Mouse (Mus musculus) limb, embryonic 10.5 days (tissue): ENCODE results near the gene Syne2. TPM values are rescaled to one million over a fixed set of nuclear protein-coding genes. Genes with fewer than 3 reads are reported as not detected.
"Not testable (repeated sequence)": the region's sequence is repeated elsewhere in the genome, so short reads cannot be mapped to it uniquely, and the experiment has no call there.

Experiments
- DNase-seq: peaks from one replicate; pipeline ENCODE4 v3.0.0-alpha.2; 2017; ENCODE audit warnings: low spot score
- H3K27ac ChIP-seq: fragments of 300-500 bp; sonication (generic); 2 replicates; pipeline ENCODE4 v1.5.1; 2016; ENCODE audit warnings: mild to moderate bottlenecking
- H3K27me3 ChIP-seq: fragments of 300-500 bp; sonication (generic); 2 replicates; pipeline ENCODE4 v1.6.1; 2016; ENCODE audit warnings: low read depth, mild to moderate bottlenecking; ENCODE audit not compliant: poor library complexity, severe bottlenecking
- H3K36me3 ChIP-seq: fragments of 300-500 bp; sonication (generic); 2 replicates; pipeline ENCODE4 v1.6.1; 2016; ENCODE audit warnings: mild to moderate bottlenecking, moderate library complexity
- H3K4me1 ChIP-seq: fragments of 300-500 bp; sonication (generic); 2 replicates; pipeline ENCODE4 v1.6.1; 2016
- H3K4me3 ChIP-seq: fragments of 300-500 bp; sonication (generic); 2 replicates; pipeline ENCODE4 v1.5.1; 2016; ENCODE audit warnings: mild to moderate bottlenecking, moderate library complexity
- H3K9me3 ChIP-seq: fragments of 300-500 bp; sonication (generic); replicated peaks from 2 replicates; pipeline ENCODE4 v1.6.1; 2016; ENCODE audit warnings: mild to moderate bottlenecking
- WGBS: fragments of 180-500 bp; shearing (Covaris S2); methylation state at CpG from one replicate; pipeline ENCODE4 v1.1.7; 2016; 5-methylcytosine and 5-hydroxymethylcytosine counted together
- microRNA-seq: library from miRNA; unstranded; fragments of <30 nt; microRNA quantifications from one replicate; pipeline ENCODE4, GENCODE M21; 2017
- polyA plus RNA-seq: library from polyadenylated mRNA; unstranded; fragments of >200 nt; fragmentation: Nextera tagmentation; extraction: Ambion mirVana; gene quantifications from 2 replicates; pipeline ENCODE4 v1.2.1, GENCODE M21; 2016

Syne2 gene
- polyA plus RNA-seq, 1 experiment from 2014 or later, result 113 TPM

DNA sequence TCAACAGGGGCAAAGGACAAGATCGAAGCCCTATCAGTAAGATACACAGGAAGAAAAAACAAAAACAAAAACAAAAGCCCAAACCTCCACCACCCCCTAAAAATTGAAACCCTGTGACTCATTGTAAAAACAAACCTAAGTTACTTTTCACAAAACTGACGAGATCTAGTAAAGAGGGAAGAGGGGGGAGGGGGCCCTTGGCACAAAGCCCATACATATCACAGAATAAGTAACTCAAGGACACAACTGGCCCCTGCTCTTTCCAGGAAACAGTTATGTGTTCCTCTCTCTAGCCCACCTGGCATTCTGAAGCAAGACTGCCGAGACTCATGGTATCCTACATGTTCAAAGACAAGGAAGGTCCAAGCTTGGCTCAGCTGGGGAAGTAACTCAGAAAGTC is 310.4 kb downstream of the Syne2 start:
- no peak for DNase-seq
- WGBS, result 75% methylated on average over 3 of the region's 3 CpGs

DNA sequence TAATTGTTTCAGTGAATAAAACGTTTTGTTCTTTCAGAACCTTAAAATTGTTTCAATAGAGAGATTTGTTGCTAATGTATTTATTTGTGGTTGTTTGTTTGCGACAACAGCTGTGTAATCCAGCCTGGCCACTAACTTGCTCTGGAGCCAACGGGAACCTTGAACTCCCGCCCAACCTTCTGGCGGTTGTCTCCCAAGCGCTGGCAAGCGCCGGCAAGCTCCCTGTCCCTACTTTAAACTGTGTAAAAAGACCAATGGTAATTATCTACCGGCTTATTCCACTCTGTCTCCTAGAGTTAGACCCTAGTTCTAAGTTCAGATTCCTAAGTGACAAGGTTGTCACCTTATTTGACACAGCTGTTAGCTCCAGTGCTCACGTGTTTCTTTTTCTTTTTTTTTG is 310.9 kb downstream of the Syne2 start:
- no peaks in the 10 kb centered on the region for H3K27me3 ChIP-seq
- 87% methylated on average over 10 of the region's 10 CpGs for WGBS
- H3K4me1 ChIP-seq, result no peaks in the 10 kb centered on the region
- H3K9me3 ChIP-seq, result no peaks in the 10 kb centered on the region
- H3K36me3 ChIP-seq, result no peaks in the 10 kb centered on the region
- H3K27ac ChIP-seq, result no peak overlapping the region
- H3K4me3 ChIP-seq, result no peak overlapping the region
- DNase-seq, result no peak

More for the DNA sequence above, 310.4 kb downstream of the Syne2 start:
- no peaks in the 10 kb centered on the region for H3K27me3 ChIP-seq
- H3K9me3 ChIP-seq, result no peaks in the 10 kb centered on the region
- H3K4me1 ChIP-seq, result no peaks in the 10 kb centered on the region
- H3K27ac ChIP-seq, result no peak overlapping the region
- H3K4me3 ChIP-seq, result no peak overlapping the region
- H3K36me3 ChIP-seq, result no peaks in the 10 kb centered on the region

DNA sequence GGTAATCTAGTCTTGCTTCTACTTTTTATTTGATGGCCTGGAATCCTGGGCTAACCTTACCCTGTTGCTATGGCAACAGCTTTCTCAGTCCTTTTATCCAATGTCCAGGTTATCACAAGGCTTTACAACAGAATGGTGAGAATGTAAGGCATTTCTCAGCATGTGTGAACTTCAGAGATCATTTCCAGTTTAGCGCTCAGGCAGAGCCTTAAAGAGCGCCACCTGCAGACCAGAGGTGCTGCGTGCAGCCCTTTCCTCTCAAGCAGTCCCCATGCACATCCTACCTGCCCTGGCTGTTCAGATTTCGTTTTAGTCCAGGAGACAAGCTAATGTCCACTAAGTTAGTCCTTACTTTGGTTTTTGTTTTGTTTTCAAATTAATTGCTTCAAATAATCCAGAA is 312.3 kb downstream of the Syne2 start:
- Histone ChIP-seq H3K36me3 (no peaks in the 10 kb centered on the region), H3K4me1 (no peaks in the 10 kb centered on the region), H3K27ac (no peak overlapping the region), H3K27me3 (no peaks in the 10 kb centered on the region), H3K9me3 (no peaks in the 10 kb centered on the region), H3K4me3 (no peak overlapping the region)
- 23% methylated on average over 4 of the region's 4 CpGs for WGBS
- DNase-seq, result no peak

DNA sequence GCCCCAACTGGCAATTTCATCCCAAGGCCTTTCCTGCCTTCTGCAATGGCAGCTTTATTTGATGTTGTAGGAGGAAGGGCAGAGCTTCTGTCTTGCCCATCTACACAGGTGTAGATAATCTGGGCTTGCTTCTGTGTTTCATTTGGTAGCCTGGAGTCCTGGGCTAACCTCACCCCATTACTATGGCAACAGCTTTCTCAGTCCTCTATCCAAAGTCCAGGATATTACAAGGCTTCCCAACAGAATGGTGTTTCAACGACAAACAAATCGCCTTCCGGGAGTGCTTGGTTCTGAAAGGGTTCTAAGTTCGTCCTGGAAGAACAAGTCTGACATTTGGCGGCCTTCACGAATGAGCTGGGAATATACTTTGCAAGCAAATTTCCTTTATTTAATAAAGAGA is 313.0 kb downstream of the Syne2 start:
- no peak for DNase-seq
- H3K9me3 ChIP-seq, result no peaks in the 10 kb centered on the region
- H3K36me3 ChIP-seq, result no peaks in the 10 kb centered on the region
- no peak overlapping the region for H3K4me3 ChIP-seq
- H3K27ac ChIP-seq, result no peak overlapping the region
- no peaks in the 10 kb centered on the region for H3K27me3 ChIP-seq
- 87% methylated on average over 6 of the region's 6 CpGs for WGBS
- no peaks in the 10 kb centered on the region for H3K4me1 ChIP-seq

DNA sequence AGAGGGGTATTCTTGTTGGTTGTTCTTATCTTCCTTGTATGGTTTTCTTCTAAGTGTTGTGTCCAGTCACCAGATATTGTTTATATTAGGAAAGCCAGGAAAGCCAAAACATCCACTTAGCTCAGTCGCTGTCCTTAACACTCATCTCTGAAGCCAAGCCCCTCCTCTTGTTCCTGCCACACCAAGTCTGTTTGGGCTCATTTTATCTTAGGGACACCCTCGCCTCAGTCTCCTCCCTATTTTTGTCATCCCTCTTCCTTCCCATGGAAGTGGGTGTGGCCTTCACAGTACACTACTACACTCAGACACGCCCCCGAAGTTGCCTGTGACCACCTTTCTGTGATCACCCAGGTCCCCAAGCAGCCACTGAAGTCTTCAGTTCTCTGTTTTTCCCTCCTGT is 314.7 kb downstream of the Syne2 start:
- H3K27ac ChIP-seq, result no peak overlapping the region
- no peaks in the 10 kb centered on the region for H3K4me1 ChIP-seq
- H3K9me3 ChIP-seq, result no peaks in the 10 kb centered on the region
- H3K36me3 ChIP-seq, result no peaks in the 10 kb centered on the region
- no peak overlapping the region for H3K4me3 ChIP-seq
- WGBS, result 77% methylated on average over 4 of the region's 4 CpGs
- H3K27me3 ChIP-seq, result no peaks in the 10 kb centered on the region
- no peak for DNase-seq

DNA sequence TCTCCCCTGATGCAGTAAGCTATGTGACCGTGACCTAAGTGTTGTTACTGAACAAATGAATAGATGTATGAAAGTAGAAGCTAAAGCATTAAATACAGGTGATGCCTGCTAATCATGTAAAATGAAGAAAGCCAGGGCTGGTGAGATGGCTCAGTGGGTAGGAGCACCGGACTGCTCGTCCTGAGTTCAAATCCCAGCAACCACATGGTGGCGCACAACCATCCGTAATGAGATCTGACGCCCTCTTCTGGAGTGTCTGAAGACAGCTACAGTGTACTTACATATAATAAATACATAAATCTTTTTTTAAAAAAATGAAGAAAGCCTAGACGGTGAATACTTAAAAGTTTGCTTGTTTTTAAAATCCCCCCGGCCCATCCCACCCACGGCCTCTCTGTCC is 315.1 kb downstream of the Syne2 start:
- H3K9me3 ChIP-seq, H3K4me1 ChIP-seq, H3K36me3 ChIP-seq, DNase-seq, H3K27me3 ChIP-seq, H3K27ac ChIP-seq, H3K4me3 ChIP-seq: not testable (repeated sequence)
- 80% methylated on average over 9 of the region's 9 CpGs for WGBS

DNA sequence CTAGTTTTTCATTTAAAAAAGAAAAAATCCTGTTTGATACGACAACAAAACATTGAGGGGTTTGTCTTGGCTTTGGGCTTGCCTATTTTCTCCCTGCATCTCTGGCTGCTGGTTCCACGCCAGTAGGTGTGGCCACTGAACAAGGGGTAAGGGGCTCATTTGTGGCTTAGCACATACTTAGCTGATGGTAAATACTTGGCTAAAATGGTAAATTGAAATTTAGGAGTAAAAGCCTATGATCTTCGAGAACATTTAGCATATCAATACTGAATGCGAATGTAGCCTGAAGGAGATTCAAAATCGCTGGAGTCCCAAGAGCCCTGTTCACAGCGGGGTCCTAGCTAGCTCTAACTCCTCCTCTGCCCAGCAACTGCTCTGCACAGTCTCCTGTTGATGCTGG is 318.8 kb downstream of the Syne2 start:
- no peak for DNase-seq
- Histone ChIP-seq H3K4me3 (no peak overlapping the region), H3K4me1 (no peaks in the 10 kb centered on the region), H3K9me3 (no peaks in the 10 kb centered on the region), H3K27ac (no peak overlapping the region), H3K36me3 (no peaks in the 10 kb centered on the region), H3K27me3 (no peaks in the 10 kb centered on the region)
- WGBS, result 52% methylated on average over 6 of the region's 6 CpGs

DNA sequence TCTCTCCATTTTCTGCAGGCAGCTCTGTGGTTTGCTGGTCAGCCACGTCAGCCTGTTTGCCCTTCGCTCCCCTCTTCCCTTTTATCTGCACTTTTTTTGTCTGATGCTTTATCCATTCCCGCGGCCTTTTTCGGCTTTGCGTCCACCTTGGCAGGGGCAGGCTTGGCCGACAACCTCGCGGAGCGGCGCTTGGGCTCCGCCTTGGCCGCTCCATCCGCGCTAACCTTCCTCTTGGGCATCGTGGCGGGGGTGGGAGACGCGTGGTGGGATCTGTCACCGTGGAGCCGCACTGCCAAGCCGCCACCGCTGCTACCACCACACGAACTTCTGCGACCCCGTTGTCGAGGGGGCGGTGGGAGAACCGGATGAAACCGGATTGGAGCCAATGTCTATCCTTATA is 334.5 kb downstream of the Syne2 start:
- WGBS, result 18% methylated on average over 30 of the region's 30 CpGs
- peak; percentile 46 for DNase-seq
- Histone ChIP-seq H3K27me3 (peaks cover 28% of the 10 kb centered on the region; the same call in 1 of the 2 replicates), H3K27ac (peak overlapping the region; percentile 67; the same call in 1 of the 2 replicates), H3K4me3 (peak overlapping the region; percentile 47)
- not testable (repeated sequence) for H3K9me3 ChIP-seq, H3K36me3 ChIP-seq, H3K4me1 ChIP-seq

Small RNA genes lying within 50 kb of the gene (microRNA-seq; reads per million reads assigned to microRNA genes)
- gene Mir5101, result 2.3 reads per million

Other genes starting within 250 kb of the Syne2 start
- gene Ppp2r5e, start 221.9 kb upstream of the Syne2 start, polyA plus RNA-seq, result 12.6 and 12.7 TPM in 2 replicates
- gene Wdr89, start 148.6 kb upstream of the Syne2 start, polyA plus RNA-seq, result 15.2 and 17.5 TPM in 2 replicates
- 5.1 and 6.7 TPM in 2 replicates for gene Sgpp1, start 82.4 kb upstream of the Syne2 start, polyA plus RNA-seq